Mouse (Mus musculus) embryonic facial prominence, embryonic 14.5 days (tissue): ENCODE data around the gene Ctdnep1. TPM values are rescaled to one million over a fixed set of nuclear protein-coding genes. Genes with fewer than 3 reads are reported as not detected.

Source experiments
- ATAC-seq: fragments of 200-750 bp; cut with Nextera tagmentation; 2 replicates; pipeline ENCODE4 v1.8.0; 2017; ENCODE audit warnings: low read depth, moderate number of reproducible peaks, moderate TSS enrichment
- DNase-seq: peaks from one replicate; pipeline ENCODE4 v3.0.0-alpha.2; 2015; ENCODE audit warnings: low spot score
- H3K27ac ChIP-seq: fragments of 300-500 bp; sonication (generic); replicated peaks from 2 replicates; pipeline ENCODE4 v1.5.1; 2014; ENCODE audit warnings: low read depth, mild to moderate bottlenecking, low read length, moderate library complexity
- H3K27me3 ChIP-seq: fragments of 300-500 bp; sonication (generic); replicated peaks from 2 replicates; pipeline ENCODE4 v1.6.1; 2014; ENCODE audit warnings: low read length; ENCODE audit not compliant: control insufficient read depth, insufficient read depth
- H3K36me3 ChIP-seq: fragments of 300-500 bp; sonication (generic); 2 replicates; pipeline ENCODE4 v1.6.1; 2014; ENCODE audit warnings: low read length, mixed read lengths; ENCODE audit not compliant: control insufficient read depth, insufficient read depth
- H3K4me1 ChIP-seq: fragments of 300-500 bp; sonication (generic); 2 replicates; pipeline ENCODE4 v1.6.1; 2014; ENCODE audit warnings: antibody characterized with exemption, low read length; ENCODE audit not compliant: control insufficient read depth, insufficient read depth
- H3K4me2 ChIP-seq: fragments of 300-500 bp; sonication (generic); 2 replicates; pipeline ENCODE4 v1.6.1; 2014; ENCODE audit warnings: low read depth, mild to moderate bottlenecking, low read length, moderate library complexity, mixed read lengths
- H3K4me3 ChIP-seq: fragments of 300-500 bp; sonication (generic); 2 replicates; pipeline ENCODE4 v1.5.1; 2014; ENCODE audit warnings: low read depth, mild to moderate bottlenecking, low read length
- H3K9ac ChIP-seq: fragments of 300-500 bp; sonication (generic); 2 replicates; pipeline ENCODE4 v1.6.1; 2014; ENCODE audit warnings: low read depth, mild to moderate bottlenecking, low read length, moderate library complexity, mixed read lengths
- H3K9me3 ChIP-seq: fragments of 300-500 bp; sonication (generic); 2 replicates; pipeline ENCODE4 v1.6.1; 2016; ENCODE audit warnings: low read length; ENCODE audit not compliant: control insufficient read depth
- WGBS: fragments of 180-500 bp; shearing (Covaris S2); extraction: QIAGEN DNeasy Blood & Tissue Kit; methylation state at CpG from one replicate; pipeline ENCODE4 v1.1.7; 2014; 5-methylcytosine and 5-hydroxymethylcytosine counted together
- polyA plus RNA-seq: library from polyadenylated mRNA; unstranded; fragments of >200 nt; fragmentation: Nextera tagmentation; extraction: Ambion mirVana; gene quantifications from 2 replicates; pipeline ENCODE4 v1.2.1, GENCODE M21; 2014

Gene Ctdnep1
- polyA plus RNA-seq, 1 experiment from 2014 or later, result 37.4 TPM

GRCm38 (mm10) chr11:69936714-69937347 lies 44.1 kb upstream of the Ctdnep1 start:
- 41% methylated on average over 9 of the region's 9 CpGs for WGBS
- peak overlapping the region; percentile 61 for H3K4me3 ChIP-seq
- H3K9ac ChIP-seq, result peak overlapping the region; percentile 73
- peaks cover 19% of the 10 kb centered on the region for H3K4me1 ChIP-seq
- H3K27me3 ChIP-seq, result no peaks in the 10 kb centered on the region; the same call in none of the 2 replicates
- peak overlapping the region; percentile 100 for H3K4me2 ChIP-seq
- ATAC-seq (no peak), DNase-seq (no peak)
- H3K27ac ChIP-seq, result no peak overlapping the region
- no peaks in the 10 kb centered on the region for H3K9me3 ChIP-seq
- H3K36me3 ChIP-seq, result 0 out of 2 replicates have a peak, but pooled peaks cover under 1% of the 10 kb centered on the region

DNA sequence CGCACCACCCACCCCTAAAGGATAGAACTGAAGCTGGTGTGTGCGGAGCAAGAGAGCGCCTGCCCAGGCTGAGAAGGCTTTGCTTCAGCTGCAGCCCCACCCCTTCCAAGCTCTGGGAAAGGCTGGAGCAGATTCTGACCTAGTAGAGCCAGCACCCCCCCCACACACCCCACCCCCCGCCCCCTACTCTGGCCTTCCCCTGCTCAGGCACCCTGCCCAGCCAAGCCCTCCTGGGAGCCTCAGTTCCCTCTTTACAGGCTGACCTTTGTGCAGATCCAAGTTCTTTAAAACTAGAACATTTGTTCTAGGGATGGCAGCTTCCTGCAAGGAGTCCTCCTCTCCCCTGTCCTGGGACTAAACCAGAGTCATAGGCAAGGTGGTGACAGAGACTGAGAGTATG lies 43.6 kb upstream of the Ctdnep1 start:
- H3K9ac ChIP-seq, result peak overlapping the region; percentile 19; the same call in 1 of the 2 replicates
- H3K4me3 ChIP-seq, result no peak overlapping the region
- no peak for DNase-seq
- H3K4me2 ChIP-seq, result peak overlapping the region; percentile 100; the same call in 1 of the 2 replicates
- no peaks in the 10 kb centered on the region; the same call in none of the 2 replicates for H3K27me3 ChIP-seq
- H3K4me1 ChIP-seq, result peaks cover 19% of the 10 kb centered on the region
- ATAC-seq, result no peak
- peaks cover 6% of the 10 kb centered on the region; the same call in 1 of the 2 replicates for H3K36me3 ChIP-seq
- H3K9me3 ChIP-seq, result no peaks in the 10 kb centered on the region
- no peak overlapping the region for H3K27ac ChIP-seq
- WGBS, result 36% methylated on average over 4 of the region's 4 CpGs

- WGBS, result 69% methylated on average over 5 of the region's 5 CpGs
Measured at GRCm38 (mm10) chr11:69937834-69938233, 43.1 kb upstream of the Ctdnep1 start.

DNA sequence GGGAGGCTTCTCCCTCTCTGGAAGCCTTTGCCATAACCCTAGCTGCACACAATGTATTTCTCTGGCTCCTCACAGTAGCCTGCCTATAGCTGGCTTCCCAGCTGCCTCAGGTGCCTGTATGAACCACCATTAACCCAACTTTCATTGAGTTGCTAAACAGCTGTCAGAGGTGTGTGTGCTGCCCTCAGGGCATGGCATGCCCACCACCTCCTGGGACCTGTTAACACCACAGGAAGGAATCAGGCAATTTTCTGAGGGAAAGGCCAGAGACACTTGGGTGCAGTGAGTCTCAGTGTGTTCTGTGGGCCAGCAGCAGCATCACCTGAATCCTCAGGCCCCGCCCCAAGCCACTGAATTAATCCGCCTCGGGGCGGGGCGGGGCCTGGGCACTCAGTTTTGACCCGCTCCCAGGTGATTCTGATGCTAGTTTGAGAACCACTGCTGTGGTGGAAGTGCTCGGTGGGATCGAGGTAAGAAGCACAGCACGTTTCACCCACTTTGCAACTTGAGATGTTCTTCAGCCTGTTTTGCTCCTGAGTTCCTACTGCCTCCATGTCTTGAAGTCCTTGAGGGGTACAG lies 42.5 kb upstream of the Ctdnep1 start:
- Histone ChIP-seq H3K9me3 (no peaks in the 10 kb centered on the region), H3K36me3 (peaks cover 16% of the 10 kb centered on the region; the same call in 1 of the 2 replicates), H3K27me3 (no peaks in the 10 kb centered on the region; the same call in none of the 2 replicates), H3K27ac (no peak overlapping the region), H3K9ac (no peak overlapping the region), H3K4me1 (peaks cover 19% of the 10 kb centered on the region), H3K4me3 (no peak overlapping the region), H3K4me2 (no peak overlapping the region)
- no peak for ATAC-seq
- 21% methylated on average over 9 of the region's 9 CpGs for WGBS
- no peak for DNase-seq

More at GRCm38 (mm10) chr11:69937834-69938233, 43.1 kb upstream of the Ctdnep1 start:
- Histone ChIP-seq H3K9ac (no peak overlapping the region), H3K27ac (no peak overlapping the region), H3K4me2 (0 out of 2 replicates have a peak overlapping the region, but pooled peaks have one; percentile 100), H3K4me3 (no peak overlapping the region), H3K27me3 (no peaks in the 10 kb centered on the region; the same call in none of the 2 replicates), H3K4me1 (peaks cover 19% of the 10 kb centered on the region), H3K9me3 (no peaks in the 10 kb centered on the region), H3K36me3 (peaks cover 10% of the 10 kb centered on the region; the same call in 1 of the 2 replicates)
- ATAC-seq, result no peak
- DNase-seq, result no peak

- H3K4me3 ChIP-seq, result no peak overlapping the region
- 64% methylated on average over 4 of the region's 5 CpGs for WGBS
- no peak overlapping the region for H3K27ac ChIP-seq
- ATAC-seq, result no peak
- DNase-seq, result no peak
- H3K9ac ChIP-seq, result no peak overlapping the region
- H3K9me3 ChIP-seq, result no peaks in the 10 kb centered on the region
- H3K27me3 ChIP-seq, result no peaks in the 10 kb centered on the region; the same call in none of the 2 replicates
- H3K4me2 ChIP-seq, result no peak overlapping the region
- peaks cover 19% of the 10 kb centered on the region for H3K4me1 ChIP-seq
- H3K36me3 ChIP-seq, result peaks cover 23% of the 10 kb centered on the region; the same call in 1 of the 2 replicates
Measured at GRCm38 (mm10) chr11:69939181-69939580, 41.8 kb upstream of the Ctdnep1 start.

- Histone ChIP-seq H3K36me3 (peaks cover 29% of the 10 kb centered on the region), H3K27ac (no peak overlapping the region), H3K4me1 (peaks cover 19% of the 10 kb centered on the region), H3K9ac (no peak overlapping the region), H3K4me2 (no peak overlapping the region), H3K9me3 (no peaks in the 10 kb centered on the region), H3K4me3 (no peak overlapping the region), H3K27me3 (no peaks in the 10 kb centered on the region; the same call in none of the 2 replicates)
- ATAC-seq (no peak), DNase-seq (no peak)
- WGBS, result 93% methylated on average over 17 of the region's 17 CpGs
Measured at GRCm38 (mm10) chr11:69939731-69940130, 41.2 kb upstream of the Ctdnep1 start.

DNA sequence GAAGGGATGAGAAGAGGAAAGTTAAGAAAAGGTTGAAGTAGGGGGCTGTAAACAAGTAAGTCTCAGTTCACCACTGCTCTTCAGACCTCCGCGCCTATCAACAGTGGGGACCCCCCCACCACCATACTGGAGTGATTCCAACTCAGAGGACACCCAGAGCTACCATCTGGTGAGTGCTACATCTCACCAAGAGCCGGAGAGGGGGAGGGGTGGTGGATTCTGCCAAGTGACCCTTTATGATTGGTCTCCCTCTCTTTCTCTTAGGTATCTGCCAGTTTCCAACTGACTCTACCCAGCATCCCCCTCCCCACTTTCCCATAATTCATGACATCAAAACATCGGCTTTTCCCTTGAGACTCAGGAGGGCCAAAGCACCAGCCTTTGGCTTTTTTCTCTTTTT lies 40.0 kb upstream of the Ctdnep1 start:
- Histone ChIP-seq H3K4me2 (no peak overlapping the region), H3K4me3 (no peak overlapping the region), H3K27ac (no peak overlapping the region), H3K9ac (no peak overlapping the region), H3K27me3 (no peaks in the 10 kb centered on the region; the same call in none of the 2 replicates), H3K4me1 (peaks cover 17% of the 10 kb centered on the region), H3K9me3 (no peaks in the 10 kb centered on the region), H3K36me3 (peaks cover 40% of the 10 kb centered on the region)
- whole genome bisulfite sequencing, result 83% methylated on average over 4 of the region's 4 CpGs
- ATAC-seq (no peak), DNase-seq (no peak)

DNA sequence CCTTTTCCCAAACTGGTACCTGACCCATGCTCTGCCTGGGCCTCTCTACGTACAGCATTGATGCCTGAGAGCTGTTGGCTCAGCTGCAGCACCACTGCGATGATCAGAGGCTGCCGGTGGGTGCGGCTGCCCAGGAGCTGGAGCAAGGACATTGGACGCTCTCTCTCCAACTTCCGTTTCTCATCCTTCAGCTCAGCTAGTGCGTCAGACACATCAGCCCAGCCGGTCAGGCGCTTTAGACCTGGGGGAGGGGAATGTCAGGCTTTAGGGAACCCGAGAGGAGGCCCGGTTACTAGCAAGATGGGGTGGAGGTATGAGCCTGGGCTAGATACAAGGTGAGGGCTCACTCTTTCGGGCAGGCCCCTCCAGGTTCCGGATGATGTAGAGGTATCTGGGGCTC lies 35.7 kb upstream of the Ctdnep1 start:
- Histone ChIP-seq H3K4me2 (no peak overlapping the region), H3K27ac (no peak overlapping the region), H3K4me1 (peaks cover 10% of the 10 kb centered on the region), H3K36me3 (peaks cover 40% of the 10 kb centered on the region), H3K4me3 (no peak overlapping the region), H3K9me3 (no peaks in the 10 kb centered on the region), H3K27me3 (no peaks in the 10 kb centered on the region), H3K9ac (no peak overlapping the region)
- no peak for ATAC-seq
- no peak for DNase-seq
- 80% methylated on average over 13 of the region's 13 CpGs for WGBS
